Mouse (Mus musculus): ENCODE data around the gene Pear1.

DNA sequence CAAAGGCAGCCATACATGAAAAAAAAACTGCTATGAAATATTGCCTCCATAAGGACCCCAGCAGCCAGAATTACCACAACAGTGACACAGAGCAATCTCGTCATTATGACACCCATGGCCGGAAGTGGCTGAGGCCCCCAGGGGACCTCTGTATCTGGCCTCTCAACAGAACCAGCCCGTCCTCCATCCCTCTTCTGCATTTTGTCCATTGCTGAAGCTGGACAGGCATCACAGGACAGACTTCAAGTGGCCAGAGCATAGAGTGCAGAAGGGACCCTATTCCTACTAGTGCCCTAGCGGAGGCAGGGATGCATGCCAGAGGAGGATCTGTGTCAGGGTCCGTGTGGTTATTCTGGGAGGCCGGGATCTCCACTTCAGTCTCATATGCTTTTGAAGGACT, 7.9 kb downstream of the Pear1 start:
- no peak for TF ChIP-seq TAL1 (IDR thresholded peaks at IDR 0.05; ENCODE audit: low read length)
- no peak for TF ChIP-seq GATA1 (IDR thresholded peaks at IDR 0.05; ENCODE audit: low read length)
